Mouse (Mus musculus): ENCODE measurements around the gene Limk1.
A peak's percentile ranks its signal among the peaks of the same experiment; 100 is the strongest.

DNA sequence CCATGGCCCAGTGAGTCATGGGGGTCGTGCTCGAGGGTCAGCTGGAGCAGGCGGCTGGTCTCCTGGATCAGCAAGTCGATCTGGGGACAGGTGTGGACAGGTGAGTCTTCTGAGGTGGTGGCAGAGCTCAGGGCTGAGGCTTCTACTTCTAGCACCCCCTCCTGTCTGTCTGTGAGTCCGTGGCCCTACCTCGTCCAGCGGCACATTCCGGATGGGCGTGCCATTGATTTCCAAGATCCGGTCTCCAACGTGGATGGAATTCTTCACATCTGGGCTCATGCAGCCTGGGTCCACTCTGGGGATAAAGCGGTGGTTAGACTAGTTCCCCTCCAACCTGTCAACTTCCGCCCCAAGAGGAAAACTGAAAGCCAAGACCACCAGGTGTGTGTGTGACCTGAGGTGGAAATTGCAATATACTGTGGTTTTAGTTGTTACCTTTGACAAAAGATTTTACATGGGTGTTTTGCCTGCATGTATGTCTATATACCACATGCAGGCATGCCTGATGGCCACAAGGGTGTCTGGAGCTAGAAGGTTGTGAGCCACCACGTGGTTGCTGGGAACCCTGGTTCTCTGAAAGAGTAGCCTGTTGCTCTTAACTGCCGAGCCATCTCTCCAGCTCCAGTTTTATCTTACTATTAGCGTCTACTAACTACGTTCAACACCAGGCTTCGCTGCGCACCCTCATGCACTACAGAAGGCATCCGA lies 19.2 kb downstream of the Limk1 start:
- TF ChIP-seq CTCF (conservative IDR thresholded peaks at IDR 0.05 in 1 of 2, IDR thresholded peaks at IDR 0.05 in 1 of 2; ENCODE audit: low read depth in 2 of 2, low read length in 2 of 2) (0 out of 4 replicates have a peak, but pooled peaks of 1 of the 2 experiments have one; percentile 6), POLR2AphosphoS2 (IDR thresholded peaks at IDR 0.05; ENCODE audit: low read depth, low read length) (no peak)

Measured in CH12.LX (cell line).